Mouse (Mus musculus): ENCODE results near the gene Adcyap1r1.

DNA sequence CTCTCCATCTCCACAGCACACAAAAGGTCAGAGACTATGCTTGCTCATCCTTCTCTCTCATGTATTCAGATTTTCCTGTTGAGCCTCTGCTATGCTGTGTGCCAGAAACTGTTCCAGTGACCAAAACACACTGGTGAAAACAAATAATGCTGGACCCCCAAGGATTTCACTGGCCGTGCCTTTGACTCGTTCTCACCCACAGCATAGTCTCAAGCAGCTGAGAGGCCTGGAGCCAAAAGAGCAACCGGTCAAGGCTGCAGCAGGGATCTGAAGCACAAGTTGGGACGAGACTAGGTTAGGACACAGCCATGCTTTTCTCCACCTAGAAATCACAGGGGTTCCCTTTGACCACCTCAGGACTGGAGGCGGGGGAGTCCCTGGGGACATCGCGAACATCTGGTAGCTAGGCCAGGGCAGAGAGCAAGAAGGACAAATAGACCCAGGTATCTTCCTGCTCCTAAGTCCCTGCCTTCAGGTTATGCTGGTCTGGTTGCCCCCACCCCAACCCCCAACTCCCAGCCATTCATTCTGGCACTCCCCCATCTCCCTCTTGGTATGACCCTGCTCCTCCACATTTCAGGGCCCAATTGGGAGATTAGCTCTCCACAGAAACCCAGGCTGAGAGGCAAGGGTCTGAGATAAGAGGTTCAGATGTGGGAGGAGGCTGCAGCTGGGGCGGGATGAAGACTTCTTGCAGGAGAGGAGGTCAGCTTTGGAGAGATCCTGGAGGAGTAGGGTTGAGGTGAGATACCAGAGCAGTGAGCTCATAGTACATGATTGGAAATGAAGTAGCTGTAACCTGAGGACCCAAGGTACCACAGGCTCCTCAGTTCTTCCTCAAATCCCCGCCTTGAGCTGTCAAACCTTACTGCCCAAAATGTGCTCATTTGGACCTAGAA, 48.1 kb upstream of the Adcyap1r1 start:
- TF ChIP-seq TAL1 (IDR thresholded peaks at IDR 0.05; ENCODE audit: low read length), result no peak
- no peak for TF ChIP-seq GATA1 (IDR thresholded peaks at IDR 0.05; ENCODE audit: low read length)
